In genomic region chrX:99587284-99587683, GRCm38 (mm10) we compare ENCODE assay signal across 30 mouse cellular contexts.
A peak's percentile ranks its signal among the peaks of the same experiment; 100 is the strongest.
DNase-seq lines count a peak whose midpoint lies in the region; ATAC-seq and TF ChIP-seq lines count a peak whose summit lies in the region.
"Had no signal": no experiment of that assay in that cellular context is flagged by ENCODE, and none has a peak within 500 bp of the region (broad histone marks: within the 10 kb centered on the region; RNA-seq: fewer than 3 reads in every experiment).

No protein-coding gene starts in this region.

- WGBS in embryonic facial prominence, embryonic 14.5 days: 0% methylated on average over 1 of the region's 2 CpGs
- 40% methylated on average over 2 of the region's 2 CpGs for WGBS in embryonic facial prominence, embryonic 10.5 days

- H3K4me3 ChIP-seq in embryonic facial prominence, embryonic 14.5 days (ENCODE audit: low read depth, low read length): no peak overlapping the region
- H3K4me3 ChIP-seq in embryonic facial prominence, embryonic 10.5 days: no peak overlapping the region
- H3K4me3 ChIP-seq: hindbrain, embryonic 12.5 days; limb, embryonic 12.5 days; lung, embryonic 15.5 days; midbrain, embryonic 13.5 days; neural tube, embryonic 15.5 days had no signal

- H3K27ac ChIP-seq in embryonic facial prominence, embryonic 14.5 days (replicated peaks; ENCODE audit: low read depth, low read length): no peak overlapping the region
- no peak overlapping the region for H3K27ac ChIP-seq in embryonic facial prominence, embryonic 10.5 days (replicated peaks)
- H3K27ac ChIP-seq: hindbrain, embryonic 12.5 days; hindbrain, postnatal 0 days; limb, embryonic 12.5 days; lung, embryonic 15.5 days; midbrain, embryonic 13.5 days; neural tube, embryonic 15.5 days; stomach, postnatal 0 days had no signal

- peaks cover 8% of the 10 kb centered on the region; the same call in 1 of the 2 replicates for H3K27me3 ChIP-seq in embryonic facial prominence, embryonic 14.5 days (replicated peaks; ENCODE audit: control insufficient read depth, insufficient read depth, low read length)
- H3K27me3 ChIP-seq in embryonic facial prominence, embryonic 10.5 days (replicated peaks; ENCODE audit: low read depth, poor library complexity, severe bottlenecking): peaks cover 96% of the 10 kb centered on the region
- no peaks in the 10 kb centered on the region for H3K27me3 ChIP-seq in Patski

- H3K9me3 ChIP-seq in embryonic facial prominence, embryonic 14.5 days (ENCODE audit: control insufficient read depth, low read length): no peaks in the 10 kb centered on the region
- H3K9me3 ChIP-seq in embryonic facial prominence, embryonic 10.5 days: no peaks in the 10 kb centered on the region
- H3K9me3 ChIP-seq: hindbrain, embryonic 12.5 days; limb, embryonic 12.5 days; lung, embryonic 15.5 days; midbrain, embryonic 13.5 days; neural tube, embryonic 15.5 days had no signal

- H3K9ac ChIP-seq in embryonic facial prominence, embryonic 14.5 days (ENCODE audit: low read depth, low read length): no peak overlapping the region
- H3K9ac ChIP-seq: hindbrain, embryonic 12.5 days; limb, embryonic 12.5 days; lung, embryonic 15.5 days; midbrain, embryonic 13.5 days; neural tube, embryonic 15.5 days had no signal

- in situ Hi-C loops in Patski (cut with MboI; ENCODE audit: low pct_unique_long_range_greater_than_20kb): loop anchor here (5.0 kb wide), 1 partner anchor 70 kb away; no protein-coding TSS in a partner anchor

- peak; percentile 60 for DNase-seq in embryonic facial prominence, embryonic 14.5 days (ENCODE audit: low spot score)
- no peak for DNase-seq in embryonic facial prominence, embryonic 10.5 days (ENCODE audit: low spot score)
- no peak for DNase-seq in frontal cortex, postnatal 10 days (ENCODE audit: low spot score in 2 of 2)
- DNase-seq in Patski (ENCODE audit: low read depth, low spot score): no peak
- peak; percentile 73 for DNase-seq in retina, postnatal 1 day
- DNase-seq: adrenal gland, postnatal 14 days; cerebellum, adult 18-20 months; cerebellum, postnatal 10 days; gastrocnemius, postnatal 25 days; heart, adult 18-20 months; heart, postnatal 36 days; kidney, adult 9 months; kidney, postnatal 10 days; layer of hippocampus, adult 9-11 months; right cerebral cortex, postnatal 4 days; thymus, adult 18-20 months; thymus, postnatal 25 days had no signal

- CTCF ChIA-PET in Patski (lab: Charles Lee): no interaction called here

- no peak for ATAC-seq in embryonic facial prominence, embryonic 14.5 days (ENCODE audit: low read depth)
- peak; percentile 57; the same call in 1 of the 2 replicates for ATAC-seq in frontal cortex, adult (ENCODE audit: low TSS enrichment)
- ATAC-seq in Patski: peak; percentile 76
- ATAC-seq in granulocyte monocyte progenitor cell, adult 5-6 weeks (replicated peaks; ENCODE audit: poor library complexity, severe bottlenecking): no peak
- no peak for ATAC-seq in erythroid progenitor cell, adult 5-6 weeks (replicated peaks; ENCODE audit: low FRiP score, poor library complexity, severe bottlenecking)
- ATAC-seq: hindbrain, postnatal 0 days; intestine, embryonic 16.5 days; midbrain, embryonic 13.5 days had no signal

- POLR2A ChIA-PET in Patski (lab: Charles Lee): no interaction called here

- H3K4me1 ChIP-seq in embryonic facial prominence, embryonic 14.5 days (ENCODE audit: control insufficient read depth, insufficient read depth, low read length): no peaks in the 10 kb centered on the region
- peaks cover 4% of the 10 kb centered on the region; the same call in 1 of the 2 replicates for H3K4me1 ChIP-seq in embryonic facial prominence, embryonic 10.5 days
- H3K4me1 ChIP-seq: lung, embryonic 15.5 days; neural tube, embryonic 15.5 days had no signal

- no peaks in the 10 kb centered on the region for H3K36me3 ChIP-seq in embryonic facial prominence, embryonic 14.5 days (ENCODE audit: control insufficient read depth, insufficient read depth, low read length)
- H3K36me3 ChIP-seq in embryonic facial prominence, embryonic 10.5 days (replicated peaks): no peaks in the 10 kb centered on the region
- H3K36me3 ChIP-seq: hindbrain, embryonic 12.5 days; limb, embryonic 12.5 days; lung, embryonic 15.5 days; midbrain, embryonic 13.5 days; neural tube, embryonic 15.5 days had no signal

- H3K4me2 ChIP-seq in embryonic facial prominence, embryonic 14.5 days (ENCODE audit: low read depth, low read length): no peak overlapping the region
- H3K4me2 ChIP-seq: heart, embryonic 11.5 days; hindbrain, embryonic 12.5 days; limb, embryonic 12.5 days; liver, embryonic 11.5 days; lung, embryonic 15.5 days; midbrain, embryonic 13.5 days; neural tube, embryonic 15.5 days had no signal

- TF ChIP-seq CTCF in Patski (IDR thresholded peaks at IDR 0.05): no peak

Comparison
In these comparisons a context has a peak if more than half of its experiments do, and no peak if none do; other contexts are left out.
1. DNase-seq: peak in embryonic facial prominence, embryonic 14.5 days (single experiment) and retina, postnatal 1 day (single experiment); none in embryonic facial prominence, embryonic 10.5 days (single experiment), frontal cortex, postnatal 10 days (0 of 2) and Patski (single experiment).
2. ATAC-seq: peak in frontal cortex, adult (single experiment) and Patski (single experiment); none in embryonic facial prominence, embryonic 14.5 days (single experiment), granulocyte monocyte progenitor cell, adult 5-6 weeks (single experiment) and erythroid progenitor cell, adult 5-6 weeks (single experiment).